Mouse (Mus musculus) spleen, adult 2 months (tissue): ENCODE measurements at regions not wholly inside any gene's neighbourhood (a gene's known extent, or its start where the extent isn't known, plus 50 kb on each side); places are given as distances from the start of the nearest gene placed in this dataset.

ENCODE experiments used
- CTCF ChIP-seq: fragments of 200-500 bp; IDR thresholded peaks from 2 replicates; pipeline ENCODE4 v1.5.1; 2011; ENCODE audit warnings: mild to moderate bottlenecking, inconsistent platforms; ENCODE audit not compliant: insufficient read depth, insufficient read length, insufficient replicate concordance; ENCODE audit errors: extremely low read depth
- POLR2A ChIP-seq: fragments of 200-500 bp; IDR thresholded peaks from 2 replicates; pipeline ENCODE4 v1.6.1; 2011; ENCODE audit warnings: low read depth, low read length, inconsistent platforms

DNA sequence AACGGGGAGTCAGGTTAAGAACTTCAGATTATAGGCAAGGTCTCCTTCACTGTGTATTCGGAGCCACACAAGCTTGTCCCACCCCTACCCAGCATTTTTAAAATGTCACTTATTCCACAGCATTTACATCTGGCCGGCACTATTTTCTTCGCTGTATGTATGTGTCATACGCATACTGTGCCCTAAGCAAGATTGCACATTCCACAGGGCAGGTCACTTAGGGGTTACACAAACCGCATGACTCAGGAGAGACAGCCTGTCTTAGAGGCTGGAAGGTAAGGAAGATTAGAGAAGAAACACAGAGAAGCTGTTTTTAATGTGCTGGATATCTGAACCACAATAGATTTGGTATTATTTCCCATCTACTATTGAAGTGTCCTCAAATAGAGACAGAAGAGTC, 86.6 kb upstream of the Teddm2 start:
- TF ChIP-seq CTCF = no peak
- TF ChIP-seq POLR2A = no peak
